Mouse (Mus musculus) lung, adult 2 months (tissue): Measurements from ENCODE around the gene Irs3.

Experiments used
- CTCF ChIP-seq: fragments of 200-500 bp; IDR thresholded peaks from 2 replicates; pipeline ENCODE4 v1.5.1; 2011; ENCODE audit warnings: mild to moderate bottlenecking, low read length, control low read depth; ENCODE audit not compliant: insufficient read depth
- POLR2A ChIP-seq: fragments of 200-500 bp; IDR thresholded peaks from 2 replicates; pipeline ENCODE4 v1.6.1; 2011; ENCODE audit warnings: low read depth, mild to moderate bottlenecking, control low read depth, low read length, borderline replicate concordance; ENCODE audit errors: extremely low read depth

GRCm38 (mm10) chr5:137677859-137678258 lies 32.3 kb upstream of the Irs3 start:
- TF ChIP-seq CTCF (no peak), POLR2A (no peak)
